Mouse (Mus musculus): ENCODE results near the gene Tns1. TPM values are rescaled to one million over a fixed set of nuclear protein-coding genes. Genes with fewer than 3 reads are reported as not detected.

Tns1 gene
- polyA plus RNA-seq (2014; fragmentation: Illumina TruSeq; extraction: RNeasy Lipid Tissue Mini Kit (QIAGEN cat#74804)), result 21.1 TPM

GRCm38 (mm10) chr1:74124021-74124981 lies at the start of gene Tns1:
Tns1 (minus strand) TSS chr1:74124449.

GRCm38 (mm10) chr1:74153461-74154184 lies 29.4 kb upstream of the Tns1 start, which contains the start of gene Cxcr2:
Cxcr2 (plus strand) TSS chr1:74153989.

GRCm38 (mm10) chr1:74124991-74125552 lies 823 bp upstream of the Tns1 start, which contains the start of gene Rufy4:
Rufy4 (plus strand) TSS chr1:74125541.

Other genes starting within 250 kb of the Tns1 start
- gene Rufy4, start 1.1 kb upstream of the Tns1 start, polyA plus RNA-seq (2014; fragmentation: Illumina TruSeq; extraction: RNeasy Lipid Tissue Mini Kit (QIAGEN cat#74804)), result not detected
- gene Cxcr2, start 29.5 kb upstream of the Tns1 start, polyA plus RNA-seq (2014; fragmentation: Illumina TruSeq; extraction: RNeasy Lipid Tissue Mini Kit (QIAGEN cat#74804)), result 0.14 TPM
- gene Cxcr1, start 70.2 kb upstream of the Tns1 start, polyA plus RNA-seq (2014; fragmentation: Illumina TruSeq; extraction: RNeasy Lipid Tissue Mini Kit (QIAGEN cat#74804)), result not detected
- 525 TPM for gene Arpc2, start 111.6 kb upstream of the Tns1 start, polyA plus RNA-seq (2014; fragmentation: Illumina TruSeq; extraction: RNeasy Lipid Tissue Mini Kit (QIAGEN cat#74804))
- not detected for gene Gpbar1, start 154.1 kb upstream of the Tns1 start, polyA plus RNA-seq (2014; fragmentation: Illumina TruSeq; extraction: RNeasy Lipid Tissue Mini Kit (QIAGEN cat#74804))
- 2.7 TPM for gene Aamp, start 160.3 kb upstream of the Tns1 start, polyA plus RNA-seq (2014; fragmentation: Illumina TruSeq; extraction: RNeasy Lipid Tissue Mini Kit (QIAGEN cat#74804))
- gene Pnkd, start 160.5 kb upstream of the Tns1 start, polyA plus RNA-seq (2014; fragmentation: Illumina TruSeq; extraction: RNeasy Lipid Tissue Mini Kit (QIAGEN cat#74804)), result 1.7 TPM
- gene Tmbim1, start 181.2 kb upstream of the Tns1 start, polyA plus RNA-seq (2014; fragmentation: Illumina TruSeq; extraction: RNeasy Lipid Tissue Mini Kit (QIAGEN cat#74804)), result 23.4 TPM
- gene Catip, start 237.7 kb upstream of the Tns1 start, polyA plus RNA-seq (2014; fragmentation: Illumina TruSeq; extraction: RNeasy Lipid Tissue Mini Kit (QIAGEN cat#74804)), result 0.66 TPM